8 mouse cellular contexts compared by ENCODE assay signal in the genomic region with DNA sequence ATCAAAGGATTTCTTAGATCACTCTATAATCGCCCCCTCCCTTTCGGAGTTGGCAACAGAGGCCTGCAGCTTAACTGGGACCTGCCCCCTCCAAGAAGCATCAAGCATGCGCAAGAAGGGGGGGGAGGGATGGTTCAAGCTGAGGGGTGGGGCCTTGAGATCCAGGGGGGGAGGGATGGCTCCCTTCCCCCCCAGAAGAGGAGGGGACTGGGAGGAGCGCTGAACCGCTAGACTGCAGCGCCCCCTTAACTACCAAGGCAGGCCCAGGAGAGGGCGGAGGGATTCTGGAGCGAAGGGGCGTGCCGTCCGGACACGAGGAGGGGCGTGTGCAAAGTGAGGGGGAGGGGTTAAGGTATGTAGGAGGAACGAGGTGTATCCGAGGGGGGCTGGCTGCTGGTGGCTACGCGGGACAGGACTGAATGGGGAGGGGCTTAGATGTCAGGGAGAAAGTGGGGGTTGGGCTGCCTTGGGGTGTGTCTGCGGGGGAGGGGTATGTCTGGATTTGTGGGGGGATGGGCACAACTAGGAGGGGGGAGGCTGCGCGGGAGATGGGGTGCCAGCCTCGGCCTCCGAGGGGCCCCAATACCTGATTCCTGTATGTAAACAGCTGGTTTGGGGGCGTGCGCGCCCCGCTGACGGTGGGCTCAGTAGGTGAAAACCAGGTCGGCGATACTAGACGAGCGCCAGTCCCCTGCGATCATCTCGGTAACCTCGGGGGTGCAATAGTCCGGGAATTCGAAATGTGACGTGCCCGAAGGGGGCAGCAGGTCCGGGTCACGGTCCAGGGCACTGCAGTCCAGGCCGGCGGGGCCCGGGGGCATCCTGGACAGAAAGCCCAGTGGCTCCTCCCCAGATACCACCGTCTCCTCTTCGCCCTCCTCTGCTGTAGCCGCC. TPM values are rescaled to one million over a fixed set of nuclear protein-coding genes. Genes with fewer than 3 reads are reported as not detected.
DNase-seq lines count a peak whose midpoint lies in the region; ATAC-seq and TF ChIP-seq lines count a peak whose summit lies in the region.

No protein-coding gene starts in this region.

- H3K4me1 ChIP-seq in bone marrow, adult 2 months (ENCODE audit: control insufficient read depth, insufficient read depth, low read length): no peaks in the 10 kb centered on the region; the same call in none of the 2 replicates
- peaks cover 51% of the 10 kb centered on the region for H3K4me1 ChIP-seq in heart, embryonic 10.5 days
- peaks cover 51% of the 10 kb centered on the region for H3K4me1 ChIP-seq in kidney, embryonic 15.5 days
- H3K4me1 ChIP-seq in limb, embryonic 15.5 days: peaks cover 41% of the 10 kb centered on the region
- peaks cover 10% of the 10 kb centered on the region; the same call in 1 of the 2 replicates for H3K4me1 ChIP-seq in midbrain, postnatal 0 days (ENCODE audit: insufficient read depth, low read length)

- H3K27me3 ChIP-seq in heart, embryonic 10.5 days (ENCODE audit: insufficient read depth, poor library complexity, severe bottlenecking): no peaks in the 10 kb centered on the region
- H3K27me3 ChIP-seq in kidney, embryonic 15.5 days: no peaks in the 10 kb centered on the region
- H3K27me3 ChIP-seq in limb, embryonic 15.5 days: no peaks in the 10 kb centered on the region
- H3K27me3 ChIP-seq in midbrain, postnatal 0 days (ENCODE audit: insufficient read depth, low read length): no peaks in the 10 kb centered on the region

- H3K27ac ChIP-seq in bone marrow, adult 2 months (ENCODE audit: control insufficient read depth, insufficient read depth, low read depth, low read length, poor library complexity): peak overlapping the region; percentile 78; the same call in 1 of the 2 replicates
- H3K27ac ChIP-seq in heart, embryonic 10.5 days: peak overlapping the region; percentile 99
- peak overlapping the region; percentile 100 for H3K27ac ChIP-seq in kidney, embryonic 15.5 days
- H3K27ac ChIP-seq in limb, embryonic 15.5 days: peak overlapping the region; percentile 100
- peak overlapping the region; percentile 99 for H3K27ac ChIP-seq in midbrain, postnatal 0 days (ENCODE audit: low read depth, low read length)

- WGBS in bone marrow, adult 2 months: 2% methylated on average over 44 of the region's 46 CpGs
- under 1% methylated on average over 45 of the region's 46 CpGs for WGBS in heart, embryonic 10.5 days
- WGBS in kidney, embryonic 15.5 days: under 1% methylated on average over 44 of the region's 46 CpGs
- under 1% methylated on average over 46 of the region's 46 CpGs for WGBS in limb, embryonic 15.5 days
- WGBS in midbrain, postnatal 0 days: 0% methylated on average over 42 of the region's 46 CpGs

- no peaks in the 10 kb centered on the region for H3K9me3 ChIP-seq in heart, embryonic 10.5 days
- H3K9me3 ChIP-seq in kidney, embryonic 15.5 days (replicated peaks): no peaks in the 10 kb centered on the region
- H3K9me3 ChIP-seq in limb, embryonic 15.5 days: no peaks in the 10 kb centered on the region
- no peaks in the 10 kb centered on the region for H3K9me3 ChIP-seq in midbrain, postnatal 0 days (ENCODE audit: low read length)

- H3K4me3 ChIP-seq in bone marrow, adult 2 months (replicated peaks; ENCODE audit: control insufficient read depth, low read depth, low read length): peak overlapping the region; percentile 57
- peak overlapping the region; percentile 91 for H3K4me3 ChIP-seq in heart, embryonic 10.5 days
- peak overlapping the region; percentile 83 for H3K4me3 ChIP-seq in kidney, embryonic 15.5 days (replicated peaks)
- H3K4me3 ChIP-seq in limb, embryonic 15.5 days: peak overlapping the region; percentile 84
- peak overlapping the region; percentile 74 for H3K4me3 ChIP-seq in midbrain, postnatal 0 days (ENCODE audit: low read depth, low read length)

- H3K4me2 ChIP-seq in kidney, embryonic 15.5 days: peak overlapping the region; percentile 85
- peak overlapping the region; percentile 92 for H3K4me2 ChIP-seq in limb, embryonic 15.5 days
- peak overlapping the region; percentile 91 for H3K4me2 ChIP-seq in midbrain, postnatal 0 days (ENCODE audit: low read depth, low read length, poor library complexity, severe bottlenecking)

- H3K36me3 ChIP-seq in heart, embryonic 10.5 days: 0 out of 2 replicates have a peak, but pooled peaks cover 7% of the 10 kb centered on the region
- H3K36me3 ChIP-seq in kidney, embryonic 15.5 days: no peaks in the 10 kb centered on the region
- H3K36me3 ChIP-seq in limb, embryonic 15.5 days: 0 out of 2 replicates have a peak, but pooled peaks cover 2% of the 10 kb centered on the region
- H3K36me3 ChIP-seq in midbrain, postnatal 0 days (ENCODE audit: insufficient read depth, low read length): no peaks in the 10 kb centered on the region

- peak; percentile 84 for DNase-seq in A20 (ENCODE audit: low read depth, low spot score)
- peak; percentile 99 for DNase-seq in heart, embryonic 10.5 days (ENCODE audit: low spot score)
- peak; percentile 97 for DNase-seq in midbrain, postnatal 0 days (ENCODE audit: low spot score)
- DNase-seq in spleen, postnatal 14 days (ENCODE audit: low spot score in 2 of 2): peak; percentile 40 to 53

- peak; percentile 41 for ATAC-seq in erythroblast, adult 5-6 weeks (replicated peaks; ENCODE audit: low FRiP score, poor library complexity, severe bottlenecking)
- peak; percentile 60 for ATAC-seq in kidney, embryonic 15.5 days (replicated peaks; ENCODE audit: low FRiP score)
- ATAC-seq in limb, embryonic 15.5 days (ENCODE audit: insufficient number of reproducible peaks, low FRiP score, low TSS enrichment, low read depth): peak; percentile 80
- ATAC-seq in midbrain, postnatal 0 days (ENCODE audit: low FRiP score): peak; percentile 63

- no peak for TF ChIP-seq CTCF in bone marrow, adult 2 months (IDR thresholded peaks at IDR 0.05; ENCODE audit: control insufficient read depth, insufficient read depth, low read length)
- peak; percentile 78 for TF ChIP-seq CTCF in midbrain, postnatal 0 days (IDR thresholded peaks at IDR 0.05)

- peak overlapping the region; percentile 92 for H3K9ac ChIP-seq in kidney, embryonic 15.5 days
- peak overlapping the region; percentile 81 for H3K9ac ChIP-seq in limb, embryonic 15.5 days
- H3K9ac ChIP-seq in midbrain, postnatal 0 days (replicated peaks; ENCODE audit: low read length, poor library complexity, severe bottlenecking): peak overlapping the region; percentile 94

- no peak for TF ChIP-seq POLR2A in bone marrow, adult 2 months (IDR thresholded peaks at IDR 0.05; ENCODE audit: borderline replicate concordance, control insufficient read depth, low read depth, low read length)

RNA-seq across cellular contexts. Expression of gene Sox12, which starts 1.5 kb away (rescaled TPM):
- 4.8 and 6.3 TPM in 2 replicates for polyA plus RNA-seq in bone marrow, adult 2 months (2011; ENCODE audit: insufficient read depth, insufficient read length, low replicate concordance, missing spikeins)
- 2.3 and 2.5 TPM in 2 replicates for total RNA-seq in erythroblast, adult 5-6 weeks (2015; ENCODE audit: low replicate concordance)
- 0.42 and 1.2 TPM in 2 replicates for total RNA-seq in erythroblast, adult 5-6 weeks (2017; ENCODE audit: low replicate concordance)
- 6.7 and 10.5 TPM in 2 replicates for polyA plus RNA-seq in heart, embryonic 10.5 days (2016; fragmentation: Nextera tagmentation; extraction: Ambion mirVana)
- polyA plus RNA-seq in kidney, embryonic 15.5 days (2015; fragmentation: Nextera tagmentation; extraction: Ambion mirVana): 10.6 and 12.2 TPM in 2 replicates
- polyA plus RNA-seq in limb, embryonic 15.5 days (2015; fragmentation: Nextera tagmentation; extraction: Ambion mirVana): 5.2 and 6.6 TPM in 2 replicates
- total RNA-seq in midbrain, postnatal 0 days (2014; rRNA removed): 45.3 and 55.7 TPM in 2 replicates
- polyA plus RNA-seq in midbrain, postnatal 0 days (2015; fragmentation: Nextera tagmentation; extraction: Ambion mirVana): 9.4 and 10.8 TPM in 2 replicates

RNA-seq across cellular contexts. Expression of gene Zcchc3, which starts 18.5 kb away (rescaled TPM):
- 5.6 and 6.2 TPM in 2 replicates for polyA plus RNA-seq in bone marrow, adult 2 months (2011; ENCODE audit: insufficient read depth, insufficient read length, low replicate concordance, missing spikeins)
- 0.58 and 2.3 TPM in 2 replicates for total RNA-seq in erythroblast, adult 5-6 weeks (2015; ENCODE audit: low replicate concordance)
- total RNA-seq in erythroblast, adult 5-6 weeks (2017; ENCODE audit: low replicate concordance): 0.84 and 1.2 TPM in 2 replicates
- 50.6 and 71.3 TPM in 2 replicates for polyA plus RNA-seq in heart, embryonic 10.5 days (2016; fragmentation: Nextera tagmentation; extraction: Ambion mirVana)
- polyA plus RNA-seq in kidney, embryonic 15.5 days (2015; fragmentation: Nextera tagmentation; extraction: Ambion mirVana): 42.4 and 45.7 TPM in 2 replicates
- polyA plus RNA-seq in limb, embryonic 15.5 days (2015; fragmentation: Nextera tagmentation; extraction: Ambion mirVana): 28.5 and 35.0 TPM in 2 replicates
- 15.1 and 15.2 TPM in 2 replicates for total RNA-seq in midbrain, postnatal 0 days (2014; rRNA removed)
- polyA plus RNA-seq in midbrain, postnatal 0 days (2015; fragmentation: Nextera tagmentation; extraction: Ambion mirVana): 13.9 and 16.6 TPM in 2 replicates

RNA-seq across cellular contexts. Expression of gene 6820408C15Rik, which starts 19.0 kb away (rescaled TPM):
- 0.66 and 2.9 TPM in 2 replicates for polyA plus RNA-seq in bone marrow, adult 2 months (2011; ENCODE audit: insufficient read depth, insufficient read length, low replicate concordance, missing spikeins)
- total RNA-seq in erythroblast, adult 5-6 weeks (2015; ENCODE audit: low replicate concordance): not detected in 2 replicates
- not detected in 2 replicates for total RNA-seq in erythroblast, adult 5-6 weeks (2017; ENCODE audit: low replicate concordance)
- polyA plus RNA-seq in heart, embryonic 10.5 days (2016; fragmentation: Nextera tagmentation; extraction: Ambion mirVana): 1.2 and 1.4 TPM in 2 replicates
- 0.56 and 0.77 TPM in 2 replicates for polyA plus RNA-seq in kidney, embryonic 15.5 days (2015; fragmentation: Nextera tagmentation; extraction: Ambion mirVana)
- 0.10 TPM in 1 of 2 replicates, not detected in the other for polyA plus RNA-seq in limb, embryonic 15.5 days (2015; fragmentation: Nextera tagmentation; extraction: Ambion mirVana)
- 0.94 and 1.8 TPM in 2 replicates for total RNA-seq in midbrain, postnatal 0 days (2014; rRNA removed)
- polyA plus RNA-seq in midbrain, postnatal 0 days (2015; fragmentation: Nextera tagmentation; extraction: Ambion mirVana): 3.3 and 4.9 TPM in 2 replicates

RNA-seq across cellular contexts. Expression of gene Nrsn2, which starts 19.9 kb away (rescaled TPM):
- not detected in 2 replicates for polyA plus RNA-seq in bone marrow, adult 2 months (2011; ENCODE audit: insufficient read depth, insufficient read length, low replicate concordance, missing spikeins)
- not detected in 2 replicates for total RNA-seq in erythroblast, adult 5-6 weeks (2015; ENCODE audit: low replicate concordance)
- not detected in 2 replicates for total RNA-seq in erythroblast, adult 5-6 weeks (2017; ENCODE audit: low replicate concordance)
- 3.1 and 3.3 TPM in 2 replicates for polyA plus RNA-seq in heart, embryonic 10.5 days (2016; fragmentation: Nextera tagmentation; extraction: Ambion mirVana)
- polyA plus RNA-seq in kidney, embryonic 15.5 days (2015; fragmentation: Nextera tagmentation; extraction: Ambion mirVana): 1.1 and 2.2 TPM in 2 replicates
- 1.0 and 1.5 TPM in 2 replicates for polyA plus RNA-seq in limb, embryonic 15.5 days (2015; fragmentation: Nextera tagmentation; extraction: Ambion mirVana)
- total RNA-seq in midbrain, postnatal 0 days (2014; rRNA removed): 72.5 and 80.2 TPM in 2 replicates
- 103 and 111 TPM in 2 replicates for polyA plus RNA-seq in midbrain, postnatal 0 days (2015; fragmentation: Nextera tagmentation; extraction: Ambion mirVana)

RNA-seq across cellular contexts. Expression of gene Trib3, which starts 52.5 kb away (rescaled TPM):
- 0.65 and 4.2 TPM in 2 replicates for polyA plus RNA-seq in bone marrow, adult 2 months (2011; ENCODE audit: insufficient read depth, insufficient read length, low replicate concordance, missing spikeins)
- 1.0 TPM in 1 of 2 replicates, not detected in the other for total RNA-seq in erythroblast, adult 5-6 weeks (2015; ENCODE audit: low replicate concordance)
- 0.26 and 0.98 TPM in 2 replicates for total RNA-seq in erythroblast, adult 5-6 weeks (2017; ENCODE audit: low replicate concordance)
- polyA plus RNA-seq in heart, embryonic 10.5 days (2016; fragmentation: Nextera tagmentation; extraction: Ambion mirVana): 5.1 and 5.3 TPM in 2 replicates
- polyA plus RNA-seq in kidney, embryonic 15.5 days (2015; fragmentation: Nextera tagmentation; extraction: Ambion mirVana): 1.1 and 1.9 TPM in 2 replicates
- 2.9 and 4.5 TPM in 2 replicates for polyA plus RNA-seq in limb, embryonic 15.5 days (2015; fragmentation: Nextera tagmentation; extraction: Ambion mirVana)
- 3.0 and 4.2 TPM in 2 replicates for total RNA-seq in midbrain, postnatal 0 days (2014; rRNA removed)
- 3.0 and 3.4 TPM in 2 replicates for polyA plus RNA-seq in midbrain, postnatal 0 days (2015; fragmentation: Nextera tagmentation; extraction: Ambion mirVana)

Comparison
In these comparisons a context has a peak if more than half of its experiments do, and no peak if none do; other contexts are left out.
1. Peak in every context shown above with its lines: DNase-seq, ATAC-seq, H3K4me3 ChIP-seq and H3K27ac ChIP-seq.
2. DNase-seq: peak in every context shown above with its lines; median percentile 99 in heart, embryonic 10.5 days; 97 in midbrain, postnatal 0 days; 84 in A20; 46 in spleen, postnatal 14 days.